Mouse (Mus musculus): Measurements from ENCODE around the gene Pcgf1.

- TF ChIP-seq GATA1 (IDR thresholded peaks at IDR 0.05; ENCODE audit: borderline replicate concordance, low read length), result no peak
- TF ChIP-seq FLI1 (IDR thresholded peaks at IDR 0.05; ENCODE audit: low read length), result no peak
Measured at GRCm38 (mm10) chr6:83037188-83037587, 40.5 kb upstream of the Pcgf1 start.
